Mouse (Mus musculus): ENCODE measurements around the gene Clec9a. TPM values are rescaled to one million over a fixed set of nuclear protein-coding genes. Genes with fewer than 3 reads are reported as not detected.

Gene Clec9a
- 0.19 TPM in 1 of 2 replicates, not detected in the other for polyA plus RNA-seq (2015; fragmentation: Nextera tagmentation; extraction: Ambion mirVana)

DNA sequence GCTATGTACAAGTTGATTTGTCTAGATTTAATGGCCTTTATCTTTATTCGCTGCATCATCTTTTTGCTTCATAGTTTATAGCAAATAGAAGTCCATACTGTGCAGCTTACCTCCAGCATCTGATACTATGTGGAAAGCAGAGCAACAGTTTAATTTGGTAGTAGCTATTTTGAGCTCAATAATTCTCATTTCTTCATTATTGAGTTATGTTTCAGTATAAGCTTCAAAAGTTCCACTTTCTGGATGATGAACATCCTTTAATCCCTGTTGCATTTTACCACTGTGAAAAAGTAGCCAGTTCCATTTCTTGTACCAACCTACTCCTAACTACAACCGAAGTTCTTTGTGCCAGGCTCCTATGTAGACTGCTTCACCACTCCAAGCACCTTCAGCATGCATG lies at the start of gene Clec9a:
Clec9a (plus strand) TSS at position 301 of the 400 bp plus-strand sequence.
- ATAC-seq, result no peak
- Histone ChIP-seq H3K4me2 (ENCODE audit: low read length) (no peak within 1 kb of the TSS), H3K27me3 (replicated peaks; ENCODE audit: control insufficient read depth, insufficient read depth, low read length) (no peaks in the 10 kb centered on the region), H3K9me3 (ENCODE audit: control insufficient read depth, low read length) (no peaks in the 10 kb centered on the region), H3K4me3 (replicated peaks; ENCODE audit: low read length) (no peak within 1 kb of the TSS), H3K27ac (ENCODE audit: low read length) (no peak within 1 kb of the TSS), H3K36me3 (ENCODE audit: control insufficient read depth, insufficient read depth) (no peaks in the 10 kb centered on the region), H3K9ac (replicated peaks; ENCODE audit: low read depth, low read length) (no peak within 1 kb of the TSS), H3K4me1 (replicated peaks; ENCODE audit: control insufficient read depth, insufficient read depth, low read length) (no peaks in the 10 kb centered on the region)
- WGBS, result 82% methylated on average over 2 of the region's 2 CpGs

DNA sequence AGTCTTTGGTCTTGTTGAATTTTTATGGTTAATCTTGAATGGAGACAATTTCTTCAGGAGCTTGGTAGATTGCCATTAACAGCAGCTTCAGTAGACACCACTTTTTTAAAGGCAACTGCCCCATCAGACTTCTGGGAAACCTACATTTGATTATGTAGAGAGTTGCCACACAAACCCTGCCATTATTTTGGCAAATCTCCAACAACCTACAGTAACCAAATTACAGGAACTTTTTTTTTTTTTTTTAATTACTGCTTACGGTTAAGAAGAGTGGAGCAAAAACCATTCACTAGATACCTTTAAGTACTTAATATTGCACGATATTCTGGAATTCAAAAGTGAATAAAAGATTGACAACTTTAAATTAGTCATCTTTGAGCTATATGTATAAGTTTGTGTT lies 49.1 kb upstream of the Clec9a start:
- Histone ChIP-seq H3K4me3 (replicated peaks; ENCODE audit: low read length) (no peak overlapping the region), H3K27me3 (replicated peaks; ENCODE audit: control insufficient read depth, insufficient read depth, low read length) (no peaks in the 10 kb centered on the region), H3K36me3 (ENCODE audit: control insufficient read depth, insufficient read depth) (no peaks in the 10 kb centered on the region), H3K4me1 (replicated peaks; ENCODE audit: control insufficient read depth, insufficient read depth, low read length) (no peaks in the 10 kb centered on the region), H3K27ac (ENCODE audit: low read length) (no peak overlapping the region), H3K9me3 (ENCODE audit: control insufficient read depth, low read length) (no peaks in the 10 kb centered on the region), H3K4me2 (ENCODE audit: low read length) (no peak overlapping the region), H3K9ac (replicated peaks; ENCODE audit: low read depth, low read length) (no peak overlapping the region)
- 87% methylated on average over 2 of the region's 2 CpGs for WGBS
- ATAC-seq, result no peak

DNA sequence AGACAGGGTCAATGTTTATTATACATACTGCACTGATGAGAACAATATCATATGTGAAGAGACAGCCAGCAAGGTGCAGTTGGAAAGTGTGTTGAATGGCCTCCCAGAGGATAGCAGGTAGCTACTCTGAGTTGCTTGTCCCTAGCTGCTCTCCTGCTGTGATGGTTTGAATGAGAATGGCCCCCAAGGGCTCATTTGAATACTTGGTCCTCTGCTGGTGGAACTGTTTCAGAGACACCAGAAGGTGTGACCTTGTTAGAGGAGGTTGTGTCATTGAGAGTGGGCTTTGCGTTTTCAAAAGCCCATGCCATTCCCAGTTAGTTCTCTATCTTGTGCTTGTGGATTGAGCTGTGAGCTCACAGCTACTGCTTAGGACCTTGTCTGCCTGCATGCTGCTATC lies 44.7 kb upstream of the Clec9a start:
- H3K27me3 ChIP-seq (replicated peaks; ENCODE audit: control insufficient read depth, insufficient read depth, low read length), result no peaks in the 10 kb centered on the region
- H3K9ac ChIP-seq (replicated peaks; ENCODE audit: low read depth, low read length), result no peak overlapping the region
- H3K4me3 ChIP-seq (replicated peaks; ENCODE audit: low read length), result no peak overlapping the region
- H3K4me1 ChIP-seq (replicated peaks; ENCODE audit: control insufficient read depth, insufficient read depth, low read length), result no peaks in the 10 kb centered on the region
- H3K9me3 ChIP-seq (ENCODE audit: control insufficient read depth, low read length), result no peaks in the 10 kb centered on the region
- no peak overlapping the region for H3K27ac ChIP-seq (ENCODE audit: low read length)
- ATAC-seq, result no peak
- H3K36me3 ChIP-seq (ENCODE audit: control insufficient read depth, insufficient read depth), result no peaks in the 10 kb centered on the region
- 25% methylated on average over 1 of the region's 1 CpGs for WGBS
- H3K4me2 ChIP-seq (ENCODE audit: low read length), result no peak overlapping the region

DNA sequence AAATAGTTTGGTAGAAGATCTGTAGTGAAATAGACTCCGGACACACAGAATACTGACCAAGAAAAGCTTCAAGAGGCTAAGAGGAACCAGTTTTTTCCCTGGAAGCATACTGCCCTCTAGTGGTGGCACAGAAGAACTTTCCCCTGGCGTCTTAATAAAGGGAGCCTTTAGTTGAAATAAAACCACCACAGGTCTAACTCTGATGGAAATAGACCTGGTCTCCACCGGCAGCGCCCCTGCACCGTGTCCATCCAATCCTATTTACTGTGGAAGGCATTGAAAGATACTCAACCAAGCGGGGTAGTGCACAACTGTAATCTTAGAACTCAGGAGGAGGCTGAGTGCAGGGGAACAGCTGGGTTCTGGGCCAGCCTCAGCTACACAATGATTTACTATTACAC lies 42.7 kb upstream of the Clec9a start:
- peak; percentile 43; the same call in 1 of the 2 replicates for ATAC-seq

DNA sequence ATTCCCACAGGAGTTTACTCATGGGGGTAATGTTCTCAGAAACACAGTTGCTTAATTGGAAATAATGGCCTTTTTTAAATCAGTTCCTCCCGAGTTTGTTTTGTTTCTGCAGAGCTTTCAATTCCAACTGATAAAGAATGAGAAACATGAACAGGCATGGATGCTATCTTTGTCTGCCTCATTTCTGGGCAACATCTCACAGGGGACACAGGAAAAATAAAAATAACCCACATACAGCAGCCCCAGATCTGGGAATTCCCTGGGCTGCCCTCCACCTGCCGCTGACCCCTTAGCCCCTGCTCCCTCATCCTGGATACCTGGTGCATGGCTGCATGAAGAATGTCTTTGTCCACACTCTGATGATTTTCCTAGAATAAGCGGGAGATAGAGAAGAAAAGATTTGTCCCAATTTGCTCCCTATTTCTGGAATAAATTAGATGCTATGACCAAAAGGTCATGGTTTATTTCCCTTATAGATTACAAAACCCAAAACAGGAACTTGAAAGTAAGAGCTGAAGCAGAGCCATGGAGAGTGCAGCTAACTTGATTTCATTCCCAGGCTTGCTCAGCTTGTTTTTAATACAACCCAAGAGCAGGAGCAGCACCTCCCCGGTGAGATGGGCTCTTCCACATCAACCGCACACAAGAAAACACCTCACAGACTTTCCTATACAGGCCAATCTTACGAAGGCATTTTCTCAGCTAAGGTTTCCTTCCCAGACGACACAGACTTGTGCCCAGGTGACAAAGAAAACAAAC lies 39.1 kb upstream of the Clec9a start:
- Histone ChIP-seq H3K9me3 (ENCODE audit: control insufficient read depth, low read length) (no peaks in the 10 kb centered on the region), H3K9ac (replicated peaks; ENCODE audit: low read depth, low read length) (no peak overlapping the region), H3K27me3 (replicated peaks; ENCODE audit: control insufficient read depth, insufficient read depth, low read length) (no peaks in the 10 kb centered on the region), H3K27ac (ENCODE audit: low read length) (no peak overlapping the region), H3K4me3 (replicated peaks; ENCODE audit: low read length) (no peak overlapping the region), H3K4me1 (replicated peaks; ENCODE audit: control insufficient read depth, insufficient read depth, low read length) (no peaks in the 10 kb centered on the region), H3K36me3 (ENCODE audit: control insufficient read depth, insufficient read depth) (no peaks in the 10 kb centered on the region), H3K4me2 (ENCODE audit: low read length) (no peak overlapping the region)
- ATAC-seq, result no peak
- 77% methylated on average over 7 of the region's 7 CpGs for WGBS

More for the DNA sequence above, 42.7 kb upstream of the Clec9a start:
- no peak overlapping the region for H3K4me2 ChIP-seq (ENCODE audit: low read length)
- no peaks in the 10 kb centered on the region for H3K36me3 ChIP-seq (ENCODE audit: control insufficient read depth, insufficient read depth)
- H3K27ac ChIP-seq (ENCODE audit: low read length), result no peak overlapping the region
- no peaks in the 10 kb centered on the region for H3K27me3 ChIP-seq (replicated peaks; ENCODE audit: control insufficient read depth, insufficient read depth, low read length)
- no peak overlapping the region for H3K4me3 ChIP-seq (replicated peaks; ENCODE audit: low read length)
- no peaks in the 10 kb centered on the region for H3K9me3 ChIP-seq (ENCODE audit: control insufficient read depth, low read length)
- H3K4me1 ChIP-seq (replicated peaks; ENCODE audit: control insufficient read depth, insufficient read depth, low read length), result no peaks in the 10 kb centered on the region
- WGBS, result 22% methylated on average over 6 of the region's 6 CpGs
- no peak overlapping the region for H3K9ac ChIP-seq (replicated peaks; ENCODE audit: low read depth, low read length)

DNA sequence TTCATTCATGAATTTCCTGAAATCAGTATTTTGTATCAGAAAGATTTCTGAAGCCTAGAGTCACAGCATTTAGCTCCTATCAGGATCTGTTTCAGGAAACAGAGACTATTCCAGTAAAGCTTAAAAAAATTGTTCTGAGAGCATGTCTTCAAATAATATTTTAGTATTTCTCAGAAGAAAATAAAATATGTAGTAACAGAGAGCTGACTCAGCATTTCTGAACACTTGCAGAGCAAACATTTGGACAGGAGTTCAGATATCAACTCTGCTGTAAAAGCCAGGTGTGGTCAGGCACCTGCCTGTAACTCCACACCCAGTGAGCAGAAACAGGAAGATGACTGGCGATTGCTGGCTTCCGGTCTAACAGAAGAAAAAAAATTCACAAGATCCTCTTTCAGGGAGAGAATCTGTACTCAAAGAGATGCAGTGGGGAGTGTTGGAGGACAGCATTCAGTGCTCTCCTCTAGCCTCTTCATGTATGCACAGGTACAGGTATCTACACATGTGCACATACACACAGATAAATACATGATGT lies 33.7 kb upstream of the Clec9a start:
- Histone ChIP-seq H3K4me1 (replicated peaks; ENCODE audit: control insufficient read depth, insufficient read depth, low read length) (no peaks in the 10 kb centered on the region), H3K27me3 (replicated peaks; ENCODE audit: control insufficient read depth, insufficient read depth, low read length) (no peaks in the 10 kb centered on the region), H3K9me3 (ENCODE audit: control insufficient read depth, low read length) (peaks cover 2% of the 10 kb centered on the region; the same call in 1 of the 2 replicates), H3K9ac (replicated peaks; ENCODE audit: low read depth, low read length) (no peak overlapping the region), H3K4me3 (replicated peaks; ENCODE audit: low read length) (no peak overlapping the region), H3K27ac (ENCODE audit: low read length) (no peak overlapping the region), H3K4me2 (ENCODE audit: low read length) (no peak overlapping the region), H3K36me3 (ENCODE audit: control insufficient read depth, insufficient read depth) (no peaks in the 10 kb centered on the region)
- 83% methylated on average over 2 of the region's 2 CpGs for WGBS
- ATAC-seq, result no peak

DNA sequence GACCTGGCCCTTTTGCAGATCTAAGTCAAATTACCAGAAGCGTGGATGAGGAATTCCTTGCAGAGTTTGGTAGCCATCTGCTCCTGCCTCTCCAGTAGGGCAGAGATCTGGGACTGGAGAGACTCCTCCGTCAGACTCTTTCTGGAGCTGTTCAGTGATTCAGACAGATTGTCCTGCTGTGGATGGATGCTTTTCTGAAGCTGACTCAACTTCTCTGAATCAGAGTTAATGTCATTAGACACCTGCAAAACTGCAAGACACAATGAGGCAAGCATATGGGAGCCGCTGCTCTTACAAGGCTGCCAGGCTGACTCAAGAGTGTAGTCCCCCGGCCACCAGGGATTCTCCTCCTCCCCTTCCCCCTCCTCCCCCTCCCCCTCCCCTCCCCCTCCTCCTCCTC lies 28.2 kb upstream of the Clec9a start:
- 69% methylated on average over 4 of the region's 4 CpGs for WGBS

DNA sequence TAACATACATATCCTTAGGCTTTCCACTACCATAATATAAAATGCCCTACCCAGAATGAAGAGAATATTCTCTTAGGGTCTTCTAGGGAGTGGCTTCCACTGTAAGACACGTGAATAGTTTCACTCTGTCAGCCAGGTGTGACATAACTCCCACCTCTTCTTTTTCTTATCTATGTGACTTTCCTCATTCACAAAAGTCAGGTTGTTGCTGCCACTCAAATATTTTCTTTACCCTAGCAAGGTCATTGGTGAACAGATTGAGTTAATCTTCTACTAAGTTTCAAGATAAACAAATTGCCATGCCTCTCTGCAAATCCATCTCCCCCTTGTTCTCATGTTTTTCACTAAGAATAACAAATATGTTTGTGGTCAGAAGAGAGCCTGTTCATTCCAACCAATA lies 26.9 kb upstream of the Clec9a start:
- 82% methylated on average over 1 of the region's 1 CpGs for WGBS
- H3K4me2 ChIP-seq (ENCODE audit: low read length), result no peak overlapping the region
- no peak for ATAC-seq

More for the DNA sequence above, 28.2 kb upstream of the Clec9a start:
- ATAC-seq, result no peak
- Histone ChIP-seq H3K4me1 (replicated peaks; ENCODE audit: control insufficient read depth, insufficient read depth, low read length) (no peaks in the 10 kb centered on the region), H3K4me3 (replicated peaks; ENCODE audit: low read length) (no peak overlapping the region), H3K4me2 (ENCODE audit: low read length) (no peak overlapping the region), H3K27ac (ENCODE audit: low read length) (no peak overlapping the region), H3K9me3 (ENCODE audit: control insufficient read depth, low read length) (peaks cover 2% of the 10 kb centered on the region; the same call in 1 of the 2 replicates), H3K36me3 (ENCODE audit: control insufficient read depth, insufficient read depth) (no peaks in the 10 kb centered on the region), H3K9ac (replicated peaks; ENCODE audit: low read depth, low read length) (no peak overlapping the region), H3K27me3 (replicated peaks; ENCODE audit: control insufficient read depth, insufficient read depth, low read length) (no peaks in the 10 kb centered on the region)

DNA sequence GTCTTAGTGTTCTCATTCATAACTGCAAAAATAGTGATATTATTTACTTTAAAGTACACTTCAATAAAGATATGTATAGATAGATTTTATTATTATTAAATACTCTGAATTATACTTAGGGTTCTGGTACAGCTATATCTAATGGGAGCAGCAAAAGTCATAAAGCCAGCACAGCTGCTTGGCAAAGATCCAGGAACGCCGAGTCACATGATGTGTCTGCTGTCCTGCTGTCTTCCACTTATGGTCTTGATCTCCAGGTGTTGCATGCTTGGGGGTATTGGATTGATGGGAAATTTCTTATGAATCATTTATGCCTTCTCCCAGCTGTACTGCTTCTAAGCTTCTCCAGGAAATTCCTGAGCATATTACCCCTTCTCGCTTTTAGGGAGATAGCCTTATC lies 25.2 kb upstream of the Clec9a start:
- H3K4me2 ChIP-seq (ENCODE audit: low read length), result no peak overlapping the region
- ATAC-seq, result no peak
- H3K9ac ChIP-seq (replicated peaks; ENCODE audit: low read depth, low read length), result no peak overlapping the region
- no peaks in the 10 kb centered on the region for H3K27me3 ChIP-seq (replicated peaks; ENCODE audit: control insufficient read depth, insufficient read depth, low read length)
- H3K27ac ChIP-seq (ENCODE audit: low read length), result no peak overlapping the region
- no peaks in the 10 kb centered on the region for H3K9me3 ChIP-seq (ENCODE audit: control insufficient read depth, low read length)
- H3K4me1 ChIP-seq (replicated peaks; ENCODE audit: control insufficient read depth, insufficient read depth, low read length), result no peaks in the 10 kb centered on the region
- H3K4me3 ChIP-seq (replicated peaks; ENCODE audit: low read length), result no peak overlapping the region
- WGBS, result 94% methylated on average over 3 of the region's 3 CpGs
- H3K36me3 ChIP-seq (ENCODE audit: control insufficient read depth, insufficient read depth), result no peaks in the 10 kb centered on the region

More for the DNA sequence above, 26.9 kb upstream of the Clec9a start:
- no peak overlapping the region for H3K9ac ChIP-seq (replicated peaks; ENCODE audit: low read depth, low read length)
- H3K36me3 ChIP-seq (ENCODE audit: control insufficient read depth, insufficient read depth), result no peaks in the 10 kb centered on the region
- H3K27ac ChIP-seq (ENCODE audit: low read length), result no peak overlapping the region
- no peak overlapping the region for H3K4me3 ChIP-seq (replicated peaks; ENCODE audit: low read length)
- no peaks in the 10 kb centered on the region for H3K9me3 ChIP-seq (ENCODE audit: control insufficient read depth, low read length)
- H3K4me1 ChIP-seq (replicated peaks; ENCODE audit: control insufficient read depth, insufficient read depth, low read length), result no peaks in the 10 kb centered on the region
- no peaks in the 10 kb centered on the region for H3K27me3 ChIP-seq (replicated peaks; ENCODE audit: control insufficient read depth, insufficient read depth, low read length)
